Mouse (Mus musculus) midbrain, postnatal 0 days (tissue): ENCODE data around the gene Gm10770. TPM values are rescaled to one million over a fixed set of nuclear protein-coding genes. Genes with fewer than 3 reads are reported as not detected.
"Not testable (repeated sequence)": the region's sequence is repeated elsewhere in the genome, so short reads cannot be mapped to it uniquely, and the experiment has no call there.

Source experiments
- ATAC-seq: fragments of 200-750 bp; cut with Nextera tagmentation; 2 replicates; pipeline ENCODE4 v1.8.0; 2017; ENCODE audit warnings: moderate number of reproducible peaks, mild to moderate bottlenecking, moderate TSS enrichment, moderate library complexity; ENCODE audit not compliant: low FRiP score
- DNase-seq: peaks from one replicate; pipeline ENCODE4 v3.0.0-alpha.2; 2015; ENCODE audit warnings: low spot score
- H3K27ac ChIP-seq: fragments of 300-500 bp; sonication (generic); 2 replicates; pipeline ENCODE4 v1.5.1; 2014; ENCODE audit warnings: low read depth, mild to moderate bottlenecking, low read length, mixed read lengths
- H3K27me3 ChIP-seq: fragments of 300-500 bp; sonication (generic); 2 replicates; pipeline ENCODE4 v1.6.1; 2014; ENCODE audit warnings: low read length, control low read depth, mixed read lengths; ENCODE audit not compliant: insufficient read depth
- H3K36me3 ChIP-seq: fragments of 300-500 bp; sonication (generic); 2 replicates; pipeline ENCODE4 v1.6.1; 2014; ENCODE audit warnings: low read length, control low read depth, mixed read lengths; ENCODE audit not compliant: insufficient read depth
- H3K4me1 ChIP-seq: fragments of 300-500 bp; sonication (generic); 2 replicates; pipeline ENCODE4 v1.6.1; 2014; ENCODE audit warnings: mild to moderate bottlenecking, control low read depth, antibody characterized with exemption, low read length, mixed read lengths; ENCODE audit not compliant: insufficient read depth
- H3K4me2 ChIP-seq: fragments of 300-500 bp; sonication (generic); 2 replicates; pipeline ENCODE4 v1.6.1; 2014; ENCODE audit warnings: low read depth, mild to moderate bottlenecking, low read length, mixed read lengths; ENCODE audit not compliant: poor library complexity, severe bottlenecking
- H3K4me3 ChIP-seq: fragments of 300-500 bp; sonication (generic); 2 replicates; pipeline ENCODE4 v1.5.1; 2014; ENCODE audit warnings: low read depth, mild to moderate bottlenecking, low read length, moderate library complexity
- H3K9ac ChIP-seq: fragments of 300-500 bp; sonication (generic); replicated peaks from 2 replicates; pipeline ENCODE4 v1.6.1; 2014; ENCODE audit warnings: mild to moderate bottlenecking, low read length, moderate library complexity, mixed read lengths; ENCODE audit not compliant: poor library complexity, severe bottlenecking
- H3K9me3 ChIP-seq: fragments of 300-500 bp; sonication (generic); 2 replicates; pipeline ENCODE4 v1.6.1; 2016; ENCODE audit warnings: low read length, control low read depth
- CTCF ChIP-seq: IDR thresholded peaks from 2 replicates; pipeline ENCODE4 v1.5.1; 2016; ENCODE audit warnings: antibody characterized with exemption, mild to moderate bottlenecking
- WGBS: fragments of 180-500 bp; shearing (Covaris S2); extraction: QIAGEN DNeasy Blood & Tissue Kit; methylation state at CpG from one replicate; pipeline ENCODE4 v1.1.7; 2014; 5-methylcytosine and 5-hydroxymethylcytosine counted together
- polyA plus RNA-seq: library from polyadenylated mRNA; unstranded; fragments of >200 nt; fragmentation: Nextera tagmentation; extraction: Ambion mirVana; gene quantifications from 2 replicates; pipeline ENCODE4 v1.2.1, GENCODE M21; 2015
- total RNA-seq: library from RNA; depleted of rRNA; stranded (reverse); fragments of >200 nt; gene quantifications from 2 replicates; pipeline ENCODE4 v1.2.3, GENCODE M21; 2014; rRNA removed

Gene Gm10770
- total and polyA plus RNA-seq, 2 experiments from 2014 or later, result not detected

- no peak overlapping the region for H3K4me3 ChIP-seq
- H3K9me3 ChIP-seq, result peaks cover 16% of the 10 kb centered on the region
- H3K9ac ChIP-seq, result no peak overlapping the region
- TF ChIP-seq CTCF, result no peak
- ATAC-seq, result no peak
- no peaks in the 10 kb centered on the region for H3K4me1 ChIP-seq
- no peak overlapping the region for H3K4me2 ChIP-seq
- no peak for DNase-seq
- H3K27me3 ChIP-seq, result no peaks in the 10 kb centered on the region
- no peak overlapping the region for H3K27ac ChIP-seq
- H3K36me3 ChIP-seq, result no peaks in the 10 kb centered on the region
These were observed 5.6 kb downstream of the Gm10770 start for GRCm38 (mm10) chr2:150173833-150174232.

GRCm38 (mm10) chr2:150166703-150167102, 12.8 kb downstream of the Gm10770 start:
- Histone ChIP-seq H3K9ac (no peak overlapping the region), H3K4me2 (no peak overlapping the region), H3K9me3 (no peaks in the 10 kb centered on the region), H3K27ac (no peak overlapping the region), H3K27me3 (no peaks in the 10 kb centered on the region), H3K4me1 (no peaks in the 10 kb centered on the region), H3K36me3 (no peaks in the 10 kb centered on the region), H3K4me3 (no peak overlapping the region)
- DNase-seq (no peak), ATAC-seq (no peak)
- no peak for TF ChIP-seq CTCF

- H3K4me1 ChIP-seq, result no peaks in the 10 kb centered on the region
- peak within 1 kb of the TSS; percentile 53 for H3K9ac ChIP-seq
- peak within 1 kb of the TSS; percentile 62 for H3K27ac ChIP-seq
- H3K9me3 ChIP-seq, result 0 out of 2 replicates have a peak, but pooled peaks cover 3% of the 10 kb centered on the region
- peak within 1 kb of the TSS; percentile 57 for H3K4me3 ChIP-seq
- H3K4me2 ChIP-seq, result peak within 1 kb of the TSS; percentile 57
- DNase-seq (peak; percentile 97), ATAC-seq (peak; percentile 100)
- H3K36me3 ChIP-seq, result no peaks in the 10 kb centered on the region
- WGBS, result under 1% methylated on average over 13 of the region's 13 CpGs
- no peaks in the 10 kb centered on the region for H3K27me3 ChIP-seq
- peak; percentile 43 for TF ChIP-seq CTCF
These were observed 43.0 kb downstream of the Gm10770 start, which contains the start of gene Zfp120 for GRCm38 (mm10) chr2:150136435-150136897. TSS of gene Zfp120 (minus strand) at chr2:150136708.

GRCm38 (mm10) chr2:150132773-150133172, 46.7 kb downstream of the Gm10770 start:
- Histone ChIP-seq H3K27ac (no peak overlapping the region), H3K36me3 (no peaks in the 10 kb centered on the region), H3K9me3 (peaks cover 13% of the 10 kb centered on the region; the same call in 1 of the 2 replicates), H3K4me1 (no peaks in the 10 kb centered on the region), H3K9ac (no peak overlapping the region), H3K4me3 (no peak overlapping the region), H3K4me2 (no peak overlapping the region), H3K27me3 (no peaks in the 10 kb centered on the region)
- DNase-seq, result no peak
- TF ChIP-seq CTCF, result no peak
- ATAC-seq, result no peak
- 92% methylated on average over 2 of the region's 2 CpGs for WGBS

- WGBS, result 84% methylated on average over 1 of the region's 1 CpGs
- not testable (repeated sequence) for H3K4me1 ChIP-seq
These were observed 47.5 kb downstream of the Gm10770 start for GRCm38 (mm10) chr2:150132002-150132401.

More at GRCm38 (mm10) chr2:150132002-150132401, 47.5 kb downstream of the Gm10770 start:
- H3K4me3 ChIP-seq, H3K9ac ChIP-seq, DNase-seq, ATAC-seq, H3K36me3 ChIP-seq, H3K4me2 ChIP-seq, H3K27ac ChIP-seq, H3K27me3 ChIP-seq: not testable (repeated sequence)
- peaks cover 15% of the 10 kb centered on the region; the same call in 1 of the 2 replicates for H3K9me3 ChIP-seq

Other genes starting within 250 kb of the Gm10770 start
- 7.0 and 8.3 TPM in 2 replicates for gene Zfp120, start 43.0 kb downstream of the Gm10770 start, total RNA-seq
- gene Zfp120, start 43.0 kb downstream of the Gm10770 start, polyA plus RNA-seq, result 7.1 and 7.5 TPM in 2 replicates
- gene Gm14139, start 2.1 kb upstream of the Gm10770 start, total RNA-seq, result not detected in 2 replicates
- not detected in 2 replicates for gene Gm14139, start 2.1 kb upstream of the Gm10770 start, polyA plus RNA-seq
- gene Zfp937, start 38.4 kb upstream of the Gm10770 start, total RNA-seq, result 3.0 and 4.3 TPM in 2 replicates
- 6.5 and 6.7 TPM in 2 replicates for gene Zfp937, start 38.4 kb upstream of the Gm10770 start, polyA plus RNA-seq
- 1.3 and 1.5 TPM in 2 replicates for gene Gm21994, start 75.9 kb upstream of the Gm10770 start, total RNA-seq
- gene Gm21994, start 75.9 kb upstream of the Gm10770 start, polyA plus RNA-seq, result 2.8 and 3.0 TPM in 2 replicates
- gene Gm14124, start 77.8 kb upstream of the Gm10770 start, total RNA-seq, result 0.09 TPM in 1 of 2 replicates, not detected in the other
- not detected in 2 replicates for gene Gm14124, start 77.8 kb upstream of the Gm10770 start, polyA plus RNA-seq
- gene Gm10130, start 144.0 kb upstream of the Gm10770 start, total RNA-seq, result not detected in 2 replicates
- gene Gm10130, start 144.0 kb upstream of the Gm10770 start, polyA plus RNA-seq, result not detected in 2 replicates
- 11.5 and 13.0 TPM in 2 replicates for gene 3300002I08Rik, start 183.1 kb upstream of the Gm10770 start, total RNA-seq
- gene 3300002I08Rik, start 183.1 kb upstream of the Gm10770 start, polyA plus RNA-seq, result 10.9 and 13.5 TPM in 2 replicates